In genomic region chr7:46710390-46710844, GRCm38 (mm10) we compare ENCODE assay signal across 8 mouse cellular contexts. TPM values are rescaled to one million over a fixed set of nuclear protein-coding genes. Genes with fewer than 3 reads are reported as not detected.
A peak's percentile ranks its signal among the peaks of the same experiment; 100 is the strongest.
DNase-seq lines count a peak whose midpoint lies in the region; ATAC-seq and TF ChIP-seq lines count a peak whose summit lies in the region.

Gene Saal1, minus strand, starts transcription at chr7:46710680.

- H3K27me3 ChIP-seq in hindbrain, postnatal 0 days (ENCODE audit: insufficient read depth, low read length): no peaks in the 10 kb centered on the region
- no peaks in the 10 kb centered on the region for H3K27me3 ChIP-seq in megakaryocyte, embryonic 14.5 days (replicated peaks)

- H3K9me3 ChIP-seq in hindbrain, postnatal 0 days (ENCODE audit: low read length): no peaks in the 10 kb centered on the region
- H3K9me3 ChIP-seq in megakaryocyte, embryonic 14.5 days: no peaks in the 10 kb centered on the region

- peaks cover 5% of the 10 kb centered on the region for H3K4me1 ChIP-seq in hindbrain, postnatal 0 days (ENCODE audit: insufficient read depth, low read length)
- peaks cover 58% of the 10 kb centered on the region for H3K4me1 ChIP-seq in megakaryocyte, embryonic 14.5 days

- DNase-seq in WW6 (ENCODE audit: low read depth, low spot score): peak; percentile 86
- DNase-seq in cerebellum, postnatal 4 days (ENCODE audit: low spot score in 2 of 2): peak; percentile 84 to 92
- DNase-seq in gastrocnemius, adult 2 months: peak; percentile 90
- DNase-seq in hindbrain, postnatal 0 days (ENCODE audit: low spot score): peak; percentile 95
- DNase-seq in left cerebral cortex, adult 2 months (ENCODE audit: extremely low spot score in 1 of 2, low spot score in 2 of 2): peak; percentile 80 to 81
- DNase-seq in right cerebral cortex, postnatal 10 days (ENCODE audit: low spot score in 2 of 2): peak; percentile 89 to 92
- peak; percentile 87 for DNase-seq in urinary bladder, postnatal 25 days (ENCODE audit: low spot score)

- peak within 1 kb of the TSS; percentile 69 for H3K4me2 ChIP-seq in hindbrain, postnatal 0 days (ENCODE audit: low read depth, low read length)

- H3K36me3 ChIP-seq in hindbrain, postnatal 0 days (ENCODE audit: insufficient read depth, low read length): peaks cover 9% of the 10 kb centered on the region; the same call in 1 of the 2 replicates
- peaks cover 29% of the 10 kb centered on the region for H3K36me3 ChIP-seq in megakaryocyte, embryonic 14.5 days (replicated peaks; ENCODE audit: low read length)

- peak within 1 kb of the TSS; percentile 97 for H3K4me3 ChIP-seq in gastrocnemius, adult 2 months
- H3K4me3 ChIP-seq in hindbrain, postnatal 0 days (ENCODE audit: low read length): peak within 1 kb of the TSS; percentile 90
- peak within 1 kb of the TSS; percentile 88 for H3K4me3 ChIP-seq in left cerebral cortex, adult 2 months
- peak within 1 kb of the TSS; percentile 100 for H3K4me3 ChIP-seq in megakaryocyte, embryonic 14.5 days (replicated peaks)

- intact Hi-C loops in gastrocnemius, adult 2 months (cut with DNase I): no loop called here
- intact Hi-C loops in left cerebral cortex, adult 2 months (cut with DNase I): loop anchor here (2.0 to 5.0 kb wide), 2 partner anchors 72 to 318 kb away; partner anchors contain the start of gene Sergef

- H3K9ac ChIP-seq in hindbrain, postnatal 0 days (replicated peaks; ENCODE audit: low read length): peak within 1 kb of the TSS; percentile 87

- ATAC-seq in hindbrain, postnatal 0 days: peak; percentile 99

- TF ChIP-seq CTCF in gastrocnemius, adult 2 months (IDR thresholded peaks at IDR 0.05): peak; percentile 79
- peak; percentile 98 for TF ChIP-seq CTCF in hindbrain, postnatal 0 days (IDR thresholded peaks at IDR 0.05; ENCODE audit: low read depth)
- peak; percentile 70 for TF ChIP-seq CTCF in left cerebral cortex, adult 2 months (IDR thresholded peaks at IDR 0.05)

- WGBS in hindbrain, postnatal 0 days: 0% methylated on average over 38 of the region's 38 CpGs

- peak within 1 kb of the TSS; percentile 90 for H3K27ac ChIP-seq in gastrocnemius, adult 2 months
- H3K27ac ChIP-seq in hindbrain, postnatal 0 days: peak within 1 kb of the TSS; percentile 78
- peak within 1 kb of the TSS; percentile 89 for H3K27ac ChIP-seq in left cerebral cortex, adult 2 months

RNA-seq across cellular contexts. Expression of gene Saal1, which starts in this region (rescaled TPM):
- total RNA-seq in gastrocnemius, adult 2 months (2021): 1 to 10 TPM; 2.7 to 3.3 TPM
- total RNA-seq in hindbrain, postnatal 0 days (2014; rRNA removed): 12.2 and 14.4 TPM in 2 replicates
- polyA plus RNA-seq in hindbrain, postnatal 0 days (2015; fragmentation: Nextera tagmentation; extraction: Ambion mirVana): 13.0 and 13.4 TPM in 2 replicates
- total RNA-seq in left cerebral cortex, adult 2 months (2021): 1 to 10 TPM; 8.8 to 9.3 TPM
- polyA plus RNA-seq in megakaryocyte, embryonic 14.5 days (2012; ENCODE audit: insufficient read depth, low replicate concordance): 2.7 TPM in 1 of 2 replicates, not detected in the other

Comparison
In these comparisons a context has a peak if more than half of its experiments do, and no peak if none do; other contexts are left out.
1. Peak in every context shown above with its lines: DNase-seq, ATAC-seq, H3K4me3 ChIP-seq and H3K27ac ChIP-seq.